Mouse (Mus musculus) cerebellum, adult 9-11 months (tissue): ENCODE results near the gene U2af1l4.

Experiments used
- DNase-seq: peaks from one replicate; pipeline ENCODE4 v3.0.0; 2022

The U2af1l4 gene

GRCm38 (mm10) chr7:30563117-30563905 is at the start of gene U2af1l4, which contains the start of the genes Gm49396 and Psenen:
Gene U2af1l4, plus strand, starts transcription at chr7:30563301.
Gene Gm49396, plus strand, starts transcription at chr7:30563344.
Gene Psenen, minus strand, starts transcription at chr7:30563627.
- peak; percentile 97 for DNase-seq

GRCm38 (mm10) chr7:30515003-30515760 is 47.9 kb upstream of the U2af1l4 start:
- DNase-seq, result no peak

GRCm38 (mm10) chr7:30518325-30518724 is 44.8 kb upstream of the U2af1l4 start:
- DNase-seq, result no peak

GRCm38 (mm10) chr7:30520396-30520795 is 42.7 kb upstream of the U2af1l4 start:
- DNase-seq, result no peak

GRCm38 (mm10) chr7:30520856-30521255 is 42.2 kb upstream of the U2af1l4 start:
- peak; percentile 79 for DNase-seq

- DNase-seq, result no peak
Observed at GRCm38 (mm10) chr7:30522871-30523270, 40.2 kb upstream of the U2af1l4 start.

- no peak for DNase-seq
Observed at GRCm38 (mm10) chr7:30524487-30524886, 38.6 kb upstream of the U2af1l4 start.

GRCm38 (mm10) chr7:30525954-30526353 is 37.1 kb upstream of the U2af1l4 start:
- DNase-seq, result no peak

- DNase-seq, result peak; percentile 14
Observed at GRCm38 (mm10) chr7:30526399-30526798, 36.7 kb upstream of the U2af1l4 start.

GRCm38 (mm10) chr7:30526981-30527380 is 36.1 kb upstream of the U2af1l4 start:
- no peak for DNase-seq

GRCm38 (mm10) chr7:30531291-30531815 is 31.7 kb upstream of the U2af1l4 start:
- DNase-seq, result no peak

- DNase-seq, result peak; percentile 56
Observed at GRCm38 (mm10) chr7:30532931-30533330, 30.2 kb upstream of the U2af1l4 start.

- DNase-seq, result peak; percentile 71
Observed at GRCm38 (mm10) chr7:30533941-30534632, 29.0 kb upstream of the U2af1l4 start.

GRCm38 (mm10) chr7:30534633-30535577 is 28.2 kb upstream of the U2af1l4 start, which contains the start of gene Arhgap33:
Gene Arhgap33, minus strand, starts transcription at chr7:30535060.
- DNase-seq, result peak; percentile 96

GRCm38 (mm10) chr7:30540572-30540971 is 22.5 kb upstream of the U2af1l4 start:
- no peak for DNase-seq

- DNase-seq, result no peak
Observed at GRCm38 (mm10) chr7:30544327-30544726, 18.8 kb upstream of the U2af1l4 start.

- DNase-seq, result peak; percentile 25
Observed at GRCm38 (mm10) chr7:30549880-30550279, 13.2 kb upstream of the U2af1l4 start.

- peak; percentile 46 for DNase-seq
Observed at GRCm38 (mm10) chr7:30550603-30551002, 12.5 kb upstream of the U2af1l4 start.

GRCm38 (mm10) chr7:30551445-30552101 is 11.5 kb upstream of the U2af1l4 start:
- peak; percentile 59 for DNase-seq

- DNase-seq, result peak; percentile 99
Observed at GRCm38 (mm10) chr7:30552102-30553020, 10.7 kb upstream of the U2af1l4 start, which contains the start of the genes Hspb6 and Proser3. Gene Hspb6, plus strand, starts transcription at chr7:30552178. Gene Proser3, minus strand, starts transcription at chr7:30552299.
